Mouse (Mus musculus): ENCODE measurements around the gene Sec22b. TPM values are rescaled to one million over a fixed set of nuclear protein-coding genes. Genes with fewer than 3 reads are reported as not detected.
A peak's percentile ranks its signal among the peaks of the same experiment; 100 is the strongest.

Gene Sec22b
- polyA plus RNA-seq, 1 experiment, result 65.3 TPM

- Histone ChIP-seq H3K4me1 (ENCODE audit: control insufficient read depth, insufficient read depth, insufficient read length, low read length) (no peaks in the 10 kb centered on the region), H3K27ac (replicated peaks; ENCODE audit: low read depth, low read length) (no peak overlapping the region), H3K4me3 (ENCODE audit: insufficient read depth, low read depth, low read length) (no peak overlapping the region)
Measured at GRCm38 (mm10) chr3:97887785-97888167, 13.2 kb upstream of the Sec22b start.

- Histone ChIP-seq H3K27ac (replicated peaks; ENCODE audit: low read depth, low read length) (no peak within 1 kb of the TSS), H3K4me1 (ENCODE audit: control insufficient read depth, insufficient read depth, insufficient read length, low read length) (no peaks in the 10 kb centered on the region), H3K4me3 (ENCODE audit: insufficient read depth, low read depth, low read length) (no peak within 1 kb of the TSS)
Measured at GRCm38 (mm10) chr3:97888168-97888901, 12.7 kb upstream of the Sec22b start, which contains the start of gene Pde4dip. Gene Pde4dip (minus strand): TSS chr3:97888707.

- Histone ChIP-seq H3K4me1 (ENCODE audit: control insufficient read depth, insufficient read depth, insufficient read length, low read length) (no peaks in the 10 kb centered on the region), H3K4me3 (ENCODE audit: insufficient read depth, low read depth, low read length) (no peak overlapping the region), H3K27ac (replicated peaks; ENCODE audit: low read depth, low read length) (no peak overlapping the region)
Measured at GRCm38 (mm10) chr3:97890205-97890604, 10.8 kb upstream of the Sec22b start.

GRCm38 (mm10) chr3:97894695-97895094, 6.3 kb upstream of the Sec22b start:
- Histone ChIP-seq H3K4me3 (ENCODE audit: insufficient read depth, low read depth, low read length) (no peak overlapping the region), H3K27ac (replicated peaks; ENCODE audit: low read depth, low read length) (no peak overlapping the region), H3K4me1 (ENCODE audit: control insufficient read depth, insufficient read depth, insufficient read length, low read length) (no peaks in the 10 kb centered on the region)

- H3K4me1 ChIP-seq (ENCODE audit: control insufficient read depth, insufficient read depth, insufficient read length, low read length), result peaks cover 9% of the 10 kb centered on the region
- no peak overlapping the region for H3K27ac ChIP-seq (replicated peaks; ENCODE audit: low read depth, low read length)
- H3K4me3 ChIP-seq (ENCODE audit: insufficient read depth, low read depth, low read length), result no peak overlapping the region
Measured at GRCm38 (mm10) chr3:97898381-97898780, 2.6 kb upstream of the Sec22b start.

- Histone ChIP-seq H3K27ac (replicated peaks; ENCODE audit: low read depth, low read length) (peak overlapping the region; percentile 82), H3K4me1 (ENCODE audit: control insufficient read depth, insufficient read depth, insufficient read length, low read length) (peaks cover 11% of the 10 kb centered on the region), H3K4me3 (ENCODE audit: insufficient read depth, low read depth, low read length) (peak overlapping the region; percentile 96)
Measured at GRCm38 (mm10) chr3:97901586-97901985, 596 bp downstream of the Sec22b start.

GRCm38 (mm10) chr3:97909737-97910136, 8.7 kb downstream of the Sec22b start:
- no peaks in the 10 kb centered on the region for H3K4me1 ChIP-seq (ENCODE audit: control insufficient read depth, insufficient read depth, insufficient read length, low read length)
- no peak overlapping the region for H3K4me3 ChIP-seq (ENCODE audit: insufficient read depth, low read depth, low read length)
- no peak overlapping the region for H3K27ac ChIP-seq (replicated peaks; ENCODE audit: low read depth, low read length)

- H3K4me3 ChIP-seq (ENCODE audit: insufficient read depth, low read depth, low read length), result no peak overlapping the region
- H3K27ac ChIP-seq (replicated peaks; ENCODE audit: low read depth, low read length), result no peak overlapping the region
- H3K4me1 ChIP-seq (ENCODE audit: control insufficient read depth, insufficient read depth, insufficient read length, low read length), result no peaks in the 10 kb centered on the region
Measured at GRCm38 (mm10) chr3:97911093-97911492, 10.1 kb downstream of the Sec22b start.

- H3K4me3 ChIP-seq (ENCODE audit: insufficient read depth, low read depth, low read length), result no peak overlapping the region
- H3K27ac ChIP-seq (replicated peaks; ENCODE audit: low read depth, low read length), result no peak overlapping the region
- no peaks in the 10 kb centered on the region for H3K4me1 ChIP-seq (ENCODE audit: control insufficient read depth, insufficient read depth, insufficient read length, low read length)
Measured at GRCm38 (mm10) chr3:97915081-97915480, 14.1 kb downstream of the Sec22b start.

GRCm38 (mm10) chr3:97918885-97919550, 18.0 kb downstream of the Sec22b start:
- Histone ChIP-seq H3K4me1 (ENCODE audit: control insufficient read depth, insufficient read depth, insufficient read length, low read length) (no peaks in the 10 kb centered on the region), H3K27ac (replicated peaks; ENCODE audit: low read depth, low read length) (no peak overlapping the region; the same call in 1 of the 2 replicates), H3K4me3 (ENCODE audit: insufficient read depth, low read depth, low read length) (no peak overlapping the region)

GRCm38 (mm10) chr3:97925246-97925645, 24.3 kb downstream of the Sec22b start:
- Histone ChIP-seq H3K27ac (replicated peaks; ENCODE audit: low read depth, low read length) (no peak overlapping the region), H3K4me1 (ENCODE audit: control insufficient read depth, insufficient read depth, insufficient read length, low read length) (no peaks in the 10 kb centered on the region), H3K4me3 (ENCODE audit: insufficient read depth, low read depth, low read length) (no peak overlapping the region)

GRCm38 (mm10) chr3:97927322-97927721, 26.3 kb downstream of the Sec22b start:
- H3K4me1 ChIP-seq (ENCODE audit: control insufficient read depth, insufficient read depth, insufficient read length, low read length), result no peaks in the 10 kb centered on the region
- no peak overlapping the region for H3K4me3 ChIP-seq (ENCODE audit: insufficient read depth, low read depth, low read length)
- H3K27ac ChIP-seq (replicated peaks; ENCODE audit: low read depth, low read length), result no peak overlapping the region

GRCm38 (mm10) chr3:97928968-97929858, 28.2 kb downstream of the Sec22b start:
- no peak overlapping the region for H3K27ac ChIP-seq (replicated peaks; ENCODE audit: low read depth, low read length)
- no peak overlapping the region for H3K4me3 ChIP-seq (ENCODE audit: insufficient read depth, low read depth, low read length)
- H3K4me1 ChIP-seq (ENCODE audit: control insufficient read depth, insufficient read depth, insufficient read length, low read length), result no peaks in the 10 kb centered on the region; the same call in 1 of the 2 replicates

- no peaks in the 10 kb centered on the region; the same call in 1 of the 2 replicates for H3K4me1 ChIP-seq (ENCODE audit: control insufficient read depth, insufficient read depth, insufficient read length, low read length)
- no peak overlapping the region for H3K4me3 ChIP-seq (ENCODE audit: insufficient read depth, low read depth, low read length)
- H3K27ac ChIP-seq (replicated peaks; ENCODE audit: low read depth, low read length), result no peak overlapping the region
Measured at GRCm38 (mm10) chr3:97930141-97930786, 29.3 kb downstream of the Sec22b start.

GRCm38 (mm10) chr3:97930787-97931158, 29.8 kb downstream of the Sec22b start:
- Histone ChIP-seq H3K4me1 (ENCODE audit: control insufficient read depth, insufficient read depth, insufficient read length, low read length) (no peaks in the 10 kb centered on the region; the same call in 1 of the 2 replicates), H3K27ac (replicated peaks; ENCODE audit: low read depth, low read length) (no peak overlapping the region), H3K4me3 (ENCODE audit: insufficient read depth, low read depth, low read length) (no peak overlapping the region)

All from brown adipose tissue, adult 24 weeks (tissue).